Mouse (Mus musculus) MEL (cell line): ENCODE results near the gene Cyp4x1. TPM values are rescaled to one million over a fixed set of nuclear protein-coding genes. Genes with fewer than 3 reads are reported as not detected.

ENCODE experiments used
- DNase-seq: peaks from one replicate; pipeline ENCODE4 v3.0.0; 2011; ENCODE audit warnings: low read depth, low spot score
- H3K27ac ChIP-seq: 2 replicates; pipeline ENCODE4 v1.5.1; 2012; ENCODE audit warnings: low read depth, mild to moderate bottlenecking, control low read depth, low read length, moderate library complexity; ENCODE audit not compliant: control insufficient read depth
- H3K27me3 ChIP-seq, 2 experiments: fragments of 150-350 bp in 1 of 2; sonication (generic) in 1 of 2; 2 replicates each; pipeline ENCODE4 v1.6.1; 2012; ENCODE audit warnings: low read length in 2 of 2, mild to moderate bottlenecking in 2 of 2, improper control_type of control experiment in 1 of 2, moderate library complexity in 1 of 2; ENCODE audit not compliant: insufficient read depth in 2 of 2, control insufficient read depth in 1 of 2
- H3K36me3 ChIP-seq, 2 experiments: 2 replicates each; pipeline ENCODE4 v1.6.1; 2012 to 2014; ENCODE audit warnings: low read length in 2 of 2, improper control_type of control experiment in 1 of 2, inconsistent platforms in 1 of 2, mild to moderate bottlenecking in 1 of 2; ENCODE audit not compliant: insufficient read depth in 2 of 2, control insufficient read depth in 1 of 2
- H3K4me1 ChIP-seq, 2 experiments: fragments of 150-350 bp in 1 of 2; sonication (generic) in 1 of 2; 2 replicates each; pipeline ENCODE4 v1.6.1; 2012; ENCODE audit warnings: low read length in 2 of 2, improper control_type of control experiment in 1 of 2, mild to moderate bottlenecking in 1 of 2; ENCODE audit not compliant: insufficient read depth in 2 of 2, control insufficient read depth in 1 of 2
- H3K4me3 ChIP-seq, 2 experiments: fragments of 150-350 bp in 1 of 2; sonication (generic) in 1 of 2; 2 replicates each; pipeline ENCODE4 v1.5.1; 2012; ENCODE audit warnings: low read depth in 2 of 2, low read length in 2 of 2, mild to moderate bottlenecking in 2 of 2, moderate library complexity in 2 of 2, control low read depth in 1 of 2, improper control_type of control experiment in 1 of 2; ENCODE audit not compliant: control insufficient read depth in 1 of 2, insufficient read depth in 1 of 2
- H3K79me2 ChIP-seq: 2 replicates; pipeline ENCODE4 v1.6.1; 2012; ENCODE audit warnings: mild to moderate bottlenecking, low read length, moderate library complexity; ENCODE audit not compliant: control insufficient read depth, poor library complexity, insufficient read depth
- H3K9ac ChIP-seq: 2 replicates; pipeline ENCODE4 v1.6.1; 2012; ENCODE audit warnings: low read depth, mild to moderate bottlenecking, control low read depth, low read length, moderate library complexity; ENCODE audit not compliant: control insufficient read depth, poor library complexity, severe bottlenecking
- H3K9me3 ChIP-seq: fragments of 150-350 bp; sonication (generic); replicated peaks from 2 replicates; pipeline ENCODE4 v1.6.1; 2012; ENCODE audit warnings: mild to moderate bottlenecking, low read length, improper control_type of control experiment, moderate library complexity; ENCODE audit not compliant: insufficient read depth
- CHD1 ChIP-seq: IDR thresholded peaks from 2 replicates; pipeline ENCODE4 v1.6.1; 2012; ENCODE audit warnings: low read depth, mild to moderate bottlenecking, inconsistent platforms, low read length, improper control_type of control experiment
- CHD2 ChIP-seq: IDR thresholded peaks from 2 replicates; pipeline ENCODE4 v1.6.1; 2011; ENCODE audit warnings: low read length, improper control_type of control experiment
- CTCF ChIP-seq, 3 experiments: IDR thresholded peaks in 2 of 3; conservative IDR thresholded peaks in 1 of 3; 2 replicates each; pipeline ENCODE4 v1.5.1; 2011 to 2012; ENCODE audit warnings: low read length in 3 of 3, low read depth in 2 of 3, mild to moderate bottlenecking in 2 of 3, improper control_type of control experiment in 1 of 3, inconsistent platforms in 1 of 3, mixed read lengths in 1 of 3, moderate library complexity in 1 of 3; ENCODE audit not compliant: control insufficient read depth in 1 of 3, insufficient read depth in 1 of 3, poor library complexity in 1 of 3, severe bottlenecking in 1 of 3
- E2F4 ChIP-seq: IDR thresholded peaks from 2 replicates; pipeline ENCODE4 v1.6.1; 2011; ENCODE audit warnings: low read depth, low read length, improper control_type of control experiment, borderline replicate concordance
- EP300 ChIP-seq, 2 experiments: IDR thresholded peaks; 2 replicates each; pipeline ENCODE4 v1.6.1; 2011; ENCODE audit warnings: improper control_type of control experiment in 2 of 2, low read length in 2 of 2, low read depth in 1 of 2, mild to moderate bottlenecking in 1 of 2
- ETS1 ChIP-seq: IDR thresholded peaks from 2 replicates; pipeline ENCODE4 v1.6.1; 2012; ENCODE audit warnings: low read depth, mild to moderate bottlenecking, inconsistent platforms, low read length, improper control_type of control experiment, moderate library complexity
- GABPA ChIP-seq: IDR thresholded peaks from 2 replicates; pipeline ENCODE4 v1.6.1; 2012; ENCODE audit warnings: low read depth, mild to moderate bottlenecking, inconsistent platforms, low read length, improper control_type of control experiment, moderate library complexity
- GATA1 ChIP-seq: IDR thresholded peaks from 2 replicates; pipeline ENCODE4 v1.6.1; 2011; ENCODE audit warnings: low read depth, low read length, improper control_type of control experiment
- KAT2A ChIP-seq: conservative IDR thresholded peaks from 2 replicates; pipeline ENCODE4 v1.6.1; 2012; ENCODE audit warnings: low read depth, low read length, improper control_type of control experiment, inconsistent platforms
- MAZ ChIP-seq: IDR thresholded peaks from 2 replicates; pipeline ENCODE4 v1.6.1; 2012; ENCODE audit warnings: low read depth, mild to moderate bottlenecking, inconsistent platforms, low read length, improper control_type of control experiment
- MEF2A ChIP-seq: IDR thresholded peaks from 2 replicates; pipeline ENCODE4 v1.6.1; 2014; ENCODE audit warnings: low read depth, mild to moderate bottlenecking, inconsistent platforms, low read length, improper control_type of control experiment; ENCODE audit not compliant: poor library complexity, insufficient replicate concordance, severe bottlenecking; ENCODE audit errors: extremely low read depth
- MXI1 ChIP-seq: IDR thresholded peaks from 2 replicates; pipeline ENCODE4 v1.6.1; 2011; ENCODE audit warnings: mild to moderate bottlenecking, low read depth, low read length, improper control_type of control experiment
- MYB ChIP-seq: IDR thresholded peaks from 2 replicates; pipeline ENCODE4 v1.6.1; 2011; ENCODE audit warnings: mild to moderate bottlenecking, low read depth, low read length, improper control_type of control experiment
- MYC ChIP-seq: IDR thresholded peaks from 2 replicates; pipeline ENCODE4 v1.6.1; 2011; ENCODE audit warnings: low read depth, mild to moderate bottlenecking, low read length, improper control_type of control experiment, moderate library complexity
- NELFE ChIP-seq: IDR thresholded peaks from 2 replicates; pipeline ENCODE4 v1.6.1; 2011; ENCODE audit warnings: low read depth, low read length, improper control_type of control experiment
- NRF1 ChIP-seq: IDR thresholded peaks from 2 replicates; pipeline ENCODE4 v1.6.1; 2014; ENCODE audit warnings: low read depth, mild to moderate bottlenecking, inconsistent platforms, low read length, improper control_type of control experiment, moderate library complexity; ENCODE audit not compliant: poor library complexity, insufficient read depth, severe bottlenecking
- POLR2A ChIP-seq, 2 experiments: IDR thresholded peaks; 2 replicates each; pipeline ENCODE4 v1.6.1; 2011 to 2012; ENCODE audit warnings: low read length in 2 of 2, mild to moderate bottlenecking in 2 of 2, control low read depth in 1 of 2, improper control_type of control experiment in 1 of 2, low read depth in 1 of 2, moderate library complexity in 1 of 2; ENCODE audit not compliant: control insufficient read depth in 1 of 2, insufficient read depth in 1 of 2, poor library complexity in 1 of 2
- POLR2AphosphoS2 ChIP-seq: IDR thresholded peaks from 2 replicates; pipeline ENCODE4 v1.6.1; 2011; ENCODE audit warnings: low read length, improper control_type of control experiment
- POLR2AphosphoS5 ChIP-seq: IDR thresholded peaks from 2 replicates; pipeline ENCODE4 v1.6.1; 2012; ENCODE audit warnings: low read depth, borderline replicate concordance, mild to moderate bottlenecking, inconsistent platforms, low read length, moderate library complexity, mixed read lengths
- RAD21 ChIP-seq: IDR thresholded peaks from 2 replicates; pipeline ENCODE4 v1.6.1; 2011; ENCODE audit warnings: mild to moderate bottlenecking, low read depth, low read length, improper control_type of control experiment
- RCOR1 ChIP-seq: IDR thresholded peaks from 2 replicates; pipeline ENCODE4 v1.6.1; 2012; ENCODE audit warnings: low read depth, mild to moderate bottlenecking, inconsistent platforms, low read length, improper control_type of control experiment
- SIN3A ChIP-seq: IDR thresholded peaks from 2 replicates; pipeline ENCODE4 v1.6.1; 2012; ENCODE audit warnings: low read length, improper control_type of control experiment, inconsistent platforms
- TAL1 ChIP-seq: IDR thresholded peaks from 2 replicates; pipeline ENCODE4 v1.6.1; 2012; ENCODE audit warnings: mild to moderate bottlenecking, inconsistent platforms, low read length, moderate library complexity, mixed read lengths
- TCF12 ChIP-seq: IDR thresholded peaks from 2 replicates; pipeline ENCODE4 v1.6.1; 2014; ENCODE audit warnings: low read depth, mild to moderate bottlenecking, inconsistent platforms, low read length, improper control_type of control experiment, moderate library complexity
- UBTF ChIP-seq: IDR thresholded peaks from 2 replicates; pipeline ENCODE4 v1.6.1; 2012; ENCODE audit warnings: low read depth, mild to moderate bottlenecking, inconsistent platforms, low read length, improper control_type of control experiment, moderate library complexity, borderline replicate concordance; ENCODE audit not compliant: insufficient read depth
- USF1 ChIP-seq: IDR thresholded peaks from 2 replicates; pipeline ENCODE4 v1.6.1; 2014; ENCODE audit warnings: low read depth, mild to moderate bottlenecking, inconsistent platforms, low read length, improper control_type of control experiment, moderate library complexity
- ZKSCAN1 ChIP-seq: IDR thresholded peaks from 2 replicates; pipeline ENCODE4 v1.6.1; 2012; ENCODE audit warnings: low read depth, mild to moderate bottlenecking, inconsistent platforms, low read length, improper control_type of control experiment, moderate library complexity
- ZMIZ1 ChIP-seq: IDR thresholded peaks from 2 replicates; pipeline ENCODE4 v1.6.1; 2012; ENCODE audit warnings: low read depth, mild to moderate bottlenecking, inconsistent platforms, low read length, improper control_type of control experiment, moderate library complexity
- ZNF384 ChIP-seq: IDR thresholded peaks from 2 replicates; pipeline ENCODE4 v1.6.1; 2012; ENCODE audit warnings: low read depth, mild to moderate bottlenecking, inconsistent platforms, low read length, improper control_type of control experiment
- polyA plus RNA-seq, 2 experiments: library from polyadenylated mRNA; stranded (reverse) in 1 of 2; unstranded in 1 of 2; fragments of >175 nt in 1 of 2; fragments of >200 nt in 1 of 2; gene quantifications; 2 replicates each; pipeline versions ENCODE4 v1.2.1 to v1.2.4; 2012; ENCODE audit warnings: low replicate concordance in 2 of 2, low read depth in 1 of 2; ENCODE audit not compliant: insufficient read length in 2 of 2, insufficient read depth in 1 of 2, missing spikeins in 1 of 2
- total RNA-seq: library from RNA; depleted of rRNA; stranded (reverse); fragments of 300-350 nt; gene quantifications from 2 replicates; pipeline ENCODE4 v1.2.3, GENCODE M21; 2012

Gene Cyp4x1
- total and polyA plus RNA-seq, 3 experiments, result 0.04 to 0.47 TPM; not detected in 1

GRCm38 (mm10) chr4:115056921-115057673 is 77.0 kb downstream of the Cyp4x1 start (continued):
- TF ChIP-seq RCOR1 (peak; percentile 27; the same call in 1 of the 2 replicates), MAZ (peak; percentile 97), NELFE (peak; percentile 87), E2F4 (0 out of 2 replicates have a peak, but pooled peaks have one; percentile 37), KAT2A (peak; percentile 53; the same call in 1 of the 2 replicates), ZMIZ1 (peak; percentile 73; the same call in 1 of the 2 replicates), POLR2AphosphoS2 (peak; percentile 83; the same call in 1 of the 2 replicates), CTCF (IDR thresholded peaks at IDR 0.05 in 2 of 3, conservative IDR thresholded peaks at IDR 0.05 in 1 of 3; ENCODE audit: control insufficient read depth in 1 of 3, insufficient read depth in 1 of 3, low read depth in 2 of 3, low read length in 3 of 3, poor library complexity in 1 of 3, severe bottlenecking in 1 of 3) (no peak), RAD21 (no peak), GABPA (0 out of 2 replicates have a peak, but pooled peaks have one; percentile 9), EP300 (IDR thresholded peaks at IDR 0.05; ENCODE audit: low read depth in 1 of 2, low read length in 2 of 2) (peak in 1 of 2 experiments; percentile 6; a peak in 1 of 4 replicates), POLR2AphosphoS5 (peak; percentile 92; the same call in 1 of the 2 replicates), MEF2A (no peak)

- peak; percentile 94 for DNase-seq
- Histone ChIP-seq H3K4me3 (peak within 1 kb of the TSS; percentile 73 to 97), H3K36me3 (peaks cover 0 to 24% of the 10 kb centered on the region in 2 experiments; a peak in 2 of 4 replicates), H3K4me1 (peaks cover 10 to 27% of the 10 kb centered on the region in 2 experiments), H3K79me2 (peaks cover 45% of the 10 kb centered on the region), H3K27me3 (no peaks in the 10 kb centered on the region), H3K9ac (peak within 1 kb of the TSS; percentile 77), H3K9me3 (no peaks in the 10 kb centered on the region), H3K27ac (peak within 1 kb of the TSS; percentile 85)
- TF ChIP-seq E2F4, result peak; percentile 43; the same call in 1 of the 2 replicates
- 0 out of 2 replicates have a peak, but pooled peaks have one; percentile 51 for TF ChIP-seq UBTF
- TF ChIP-seq MYB, result no peak
- TF ChIP-seq MAZ, result peak; percentile 95; the same call in 1 of the 2 replicates
- no peak for TF ChIP-seq USF1
- TF ChIP-seq SIN3A, result peak; percentile 76; the same call in 1 of the 2 replicates
- TF ChIP-seq GATA1, result peak; percentile 80
- TF ChIP-seq EP300 (IDR thresholded peaks at IDR 0.05; ENCODE audit: low read depth in 1 of 2, low read length in 2 of 2), result peak; percentile 63 to 93; a peak in 3 of 4 replicates
- no peak for TF ChIP-seq MXI1
- TF ChIP-seq ZMIZ1, result no peak
- TF ChIP-seq RCOR1, result peak; percentile 53; the same call in 1 of the 2 replicates
- no peak for TF ChIP-seq ZKSCAN1
- TF ChIP-seq ETS1, result peak; percentile 66
- TF ChIP-seq MEF2A, result no peak
- TF ChIP-seq MYC, result peak; percentile 48
- TF ChIP-seq ZNF384, result no peak
- TF ChIP-seq NRF1, result no peak
- TF ChIP-seq GABPA, result no peak
- peak; percentile 98 for TF ChIP-seq TCF12
- peak; percentile 27; the same call in 1 of the 2 replicates for TF ChIP-seq POLR2AphosphoS2
- peak; percentile 97 for TF ChIP-seq TAL1
- TF ChIP-seq CHD1, result no peak
- no peak for TF ChIP-seq POLR2AphosphoS5
- TF ChIP-seq CTCF (IDR thresholded peaks at IDR 0.05 in 2 of 3, conservative IDR thresholded peaks at IDR 0.05 in 1 of 3; ENCODE audit: control insufficient read depth in 1 of 3, insufficient read depth in 1 of 3, low read depth in 2 of 3, low read length in 3 of 3, poor library complexity in 1 of 3, severe bottlenecking in 1 of 3), result no peak
- no peak for TF ChIP-seq POLR2A (IDR thresholded peaks at IDR 0.05; ENCODE audit: control insufficient read depth in 1 of 2, insufficient read depth in 1 of 2, low read depth in 1 of 2, low read length in 2 of 2, poor library complexity in 1 of 2)
- TF ChIP-seq CHD2, result no peak
These were observed 77.6 kb downstream of the Cyp4x1 start, which contains the start of gene Tal1 for GRCm38 (mm10) chr4:115056371-115056920. Tal1 (plus strand) TSS chr4:115056426.
